Mouse (Mus musculus): Measurements from ENCODE around the gene Pick1.

The Pick1 gene

DNA sequence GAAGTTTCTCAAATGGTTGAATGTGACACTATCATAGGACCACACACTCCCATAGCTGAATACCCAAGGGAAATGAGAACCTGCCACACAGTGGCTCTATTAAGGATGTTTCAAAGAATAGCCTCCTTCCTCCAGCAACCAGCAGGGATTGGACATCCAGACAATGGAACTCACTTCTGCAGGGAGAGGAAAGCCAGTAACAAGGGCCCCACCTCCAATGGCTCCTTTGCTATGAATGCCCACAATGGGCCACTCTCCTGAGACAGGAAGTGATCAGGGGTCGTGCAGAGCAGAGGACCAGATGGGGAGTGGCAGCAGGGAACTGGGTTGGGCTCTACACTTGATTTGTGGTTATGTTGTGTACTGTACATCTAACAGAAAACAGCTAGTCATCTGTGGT is 39.5 kb downstream of the Pick1 start:
- no peak for DNase-seq (ENCODE audit: low read depth in 1 of 2, low spot score in 2 of 2)

DNA sequence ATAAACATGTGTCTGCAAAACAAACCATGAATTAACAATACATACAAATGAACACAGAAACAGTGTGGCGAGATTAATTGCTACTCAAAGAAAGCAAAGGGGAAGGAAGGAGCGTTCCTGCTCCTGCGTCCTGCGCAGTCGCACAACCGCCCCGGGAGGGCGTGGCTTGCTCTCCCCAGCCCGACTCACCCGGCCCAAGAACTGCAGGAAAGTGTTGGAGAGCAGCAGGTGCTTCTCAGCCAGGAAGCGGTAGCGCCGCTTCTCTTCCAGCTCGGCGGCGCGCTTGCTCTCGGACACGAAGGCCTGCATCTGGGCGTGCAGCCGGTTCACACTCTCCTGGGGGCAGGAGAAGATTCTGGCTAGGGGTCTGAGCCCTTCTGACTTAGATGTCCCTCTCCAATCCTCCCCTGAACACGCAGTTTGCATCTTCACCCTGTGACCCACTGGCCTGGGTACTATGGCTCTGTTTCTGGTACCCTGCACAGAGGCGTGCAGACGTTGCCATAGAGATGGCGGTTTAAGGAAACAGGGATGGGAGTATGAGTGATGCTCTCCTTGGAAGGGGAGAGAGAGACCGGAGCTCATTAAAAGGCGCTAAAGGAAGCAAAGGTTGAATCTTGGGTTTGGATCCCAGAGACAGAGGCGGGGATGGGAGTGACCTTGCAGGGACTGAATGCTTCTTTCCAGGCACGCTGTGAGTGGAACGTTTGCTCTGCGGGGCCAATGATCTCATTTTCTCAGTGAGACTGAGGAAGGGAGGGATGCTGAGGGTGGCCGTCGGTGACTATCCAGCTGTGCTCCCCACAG is 41.5 kb downstream of the Pick1 start:
- DNase-seq (ENCODE audit: low read depth in 1 of 2, low spot score in 2 of 2) = peak in 1 of 2 experiments; percentile 61

DNA sequence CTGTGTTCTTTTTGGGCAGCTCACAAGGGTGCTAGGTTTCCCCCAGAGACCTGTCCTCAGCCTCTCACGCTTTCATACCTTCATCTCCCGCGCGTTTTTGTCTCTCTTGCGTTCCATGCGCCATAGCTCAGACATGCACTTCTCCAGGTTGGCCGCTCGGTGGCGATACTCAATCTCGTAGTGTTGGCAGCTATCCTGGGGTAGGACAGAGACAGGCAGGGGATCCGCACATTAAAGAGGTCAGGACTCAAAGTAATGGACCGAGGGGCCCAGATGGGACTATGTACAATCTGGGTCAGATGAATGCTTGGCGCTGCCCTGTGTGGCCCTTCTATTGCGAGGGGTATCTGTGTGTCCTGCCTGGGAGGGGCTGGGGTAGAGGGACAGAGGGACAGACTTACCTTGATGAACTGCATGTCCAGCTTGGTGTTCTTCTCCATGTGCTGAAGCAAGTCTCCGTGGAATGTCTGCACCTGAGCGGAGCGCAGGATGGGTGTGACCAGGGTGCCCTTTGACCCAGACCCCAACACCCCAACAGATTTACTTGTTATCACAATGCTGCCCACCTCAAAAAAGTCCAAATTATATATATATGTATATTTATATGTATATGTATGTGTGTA is 42.3 kb downstream of the Pick1 start:
- DNase-seq (ENCODE audit: low read depth in 1 of 2, low spot score in 2 of 2) = no peak

DNA sequence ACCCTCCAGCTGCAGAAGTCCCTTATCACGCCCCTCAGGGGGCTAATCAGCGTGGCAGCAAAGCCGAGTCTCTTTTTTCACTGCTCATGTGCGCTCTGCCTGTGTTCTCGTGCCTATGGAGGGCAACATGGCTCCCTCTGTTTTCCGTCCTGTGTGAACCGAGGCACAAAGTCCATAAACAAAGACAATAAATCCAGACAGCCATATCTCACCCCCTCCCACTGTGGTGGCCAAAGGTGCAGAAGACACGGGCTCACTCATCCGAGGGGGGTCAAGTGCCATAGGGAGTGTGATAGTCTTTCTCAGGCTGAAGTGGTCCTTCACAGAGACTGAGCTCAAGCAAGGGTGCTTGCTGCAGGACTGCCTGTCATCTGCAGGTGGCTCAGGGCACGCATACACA is 44.0 kb downstream of the Pick1 start:
- no peak for DNase-seq (ENCODE audit: low read depth in 1 of 2, low spot score in 2 of 2)

DNA sequence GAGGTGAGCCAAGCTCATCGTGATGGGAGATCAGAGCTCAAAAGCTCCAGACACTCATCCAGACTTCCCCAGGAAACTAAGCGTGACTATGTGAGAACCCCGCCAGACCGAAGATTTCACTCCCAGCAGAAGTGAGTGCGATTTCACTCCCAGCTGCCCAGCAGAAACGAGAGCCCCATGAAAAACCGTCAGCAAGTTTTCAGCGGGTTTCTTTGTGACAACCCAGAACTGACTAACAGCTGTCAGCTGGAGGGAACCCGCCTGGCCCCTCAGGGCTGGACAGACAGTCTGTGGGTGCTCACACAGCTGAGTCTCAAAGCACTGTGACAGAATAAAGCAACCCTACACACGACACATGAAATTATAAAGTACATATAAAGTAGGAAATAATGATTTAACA is 48.8 kb downstream of the Pick1 start:
- no peak for DNase-seq (ENCODE audit: low read depth in 1 of 2, low spot score in 2 of 2)

DNA sequence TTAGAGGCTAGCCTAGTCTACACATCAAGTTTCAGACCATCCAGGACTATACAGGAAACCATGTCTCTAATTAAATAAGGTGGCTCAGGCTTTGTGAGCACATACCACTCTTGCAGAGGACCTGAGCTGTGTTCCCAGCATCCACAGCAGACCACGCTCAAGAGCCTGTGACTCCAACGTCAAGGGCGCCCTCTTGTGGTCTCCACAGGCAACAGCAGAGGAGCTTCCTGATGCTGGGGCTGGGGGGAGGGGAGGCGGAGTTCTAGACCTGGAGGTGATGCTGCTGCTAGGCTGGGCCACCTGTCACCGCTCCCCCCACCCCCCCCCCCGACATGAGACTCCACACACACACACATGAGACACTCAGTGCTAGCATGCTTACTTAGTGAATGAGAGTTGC is 51.2 kb downstream of the Pick1 start:
- no peak for DNase-seq (ENCODE audit: low read depth in 1 of 2, low spot score in 2 of 2)

DNA sequence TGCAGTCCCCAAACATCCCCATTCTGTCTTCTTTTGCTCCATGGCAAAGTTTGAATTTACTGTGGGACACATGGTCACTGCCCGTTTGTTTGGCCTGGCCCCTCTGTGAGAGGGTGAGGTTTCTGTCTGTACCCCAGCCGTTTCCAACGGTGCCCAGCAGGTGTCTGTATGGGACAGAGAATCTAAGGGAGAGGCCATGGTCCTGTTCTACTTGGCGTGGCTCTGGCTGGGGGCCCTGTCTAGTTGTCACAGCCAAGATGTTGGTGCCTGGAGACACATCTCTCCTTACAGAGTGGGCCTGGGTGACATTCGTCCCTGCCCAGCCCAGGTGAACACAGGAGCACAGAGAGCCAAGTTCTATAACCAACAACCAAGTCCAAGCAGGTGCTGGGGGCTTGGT is 51.9 kb downstream of the Pick1 start:
- no peak for DNase-seq (ENCODE audit: low read depth in 1 of 2, low spot score in 2 of 2)

DNA sequence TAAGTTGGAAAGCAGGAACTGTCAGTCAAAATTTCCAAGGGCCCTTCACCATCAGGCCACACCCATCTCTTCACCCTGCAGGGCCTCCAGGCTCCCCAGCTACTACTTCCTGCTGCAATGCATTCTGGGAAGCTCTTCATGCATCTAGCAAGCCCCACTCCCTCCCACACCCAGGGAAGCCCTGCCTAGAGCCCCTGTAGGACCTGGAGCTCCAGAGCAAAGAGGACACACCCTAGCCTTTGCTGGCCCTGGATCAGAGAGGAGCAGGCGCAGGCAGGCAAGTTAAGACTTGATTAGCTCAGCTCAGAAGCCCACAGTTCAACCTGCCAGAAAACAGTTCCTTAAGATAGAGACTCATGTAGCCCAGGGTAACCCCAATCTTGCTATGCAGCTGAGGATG is 52.4 kb downstream of the Pick1 start:
- DNase-seq (ENCODE audit: low read depth in 1 of 2, low spot score in 2 of 2) = no peak

DNA sequence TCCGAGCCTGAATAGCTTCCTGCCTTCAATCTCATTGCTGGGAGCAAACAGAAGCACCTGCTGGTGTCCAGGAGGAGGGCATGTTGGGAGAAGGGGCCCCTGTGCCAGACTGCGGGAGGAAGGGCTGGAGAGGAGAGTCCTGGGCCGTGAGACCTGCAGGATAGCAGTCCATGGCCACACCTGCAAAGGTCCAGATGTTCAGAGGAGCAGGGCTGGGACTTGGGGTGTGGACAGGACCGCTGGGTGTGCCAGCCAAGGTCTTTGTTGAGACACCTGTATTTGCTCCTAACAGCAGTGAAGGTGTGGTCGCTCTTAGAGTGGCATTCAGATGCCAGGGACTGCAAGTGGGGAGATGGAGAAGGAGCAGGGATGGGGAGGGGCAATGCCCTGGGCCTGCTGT is 53.5 kb downstream of the Pick1 start:
- no peak for DNase-seq (ENCODE audit: low read depth in 1 of 2, low spot score in 2 of 2)

DNA sequence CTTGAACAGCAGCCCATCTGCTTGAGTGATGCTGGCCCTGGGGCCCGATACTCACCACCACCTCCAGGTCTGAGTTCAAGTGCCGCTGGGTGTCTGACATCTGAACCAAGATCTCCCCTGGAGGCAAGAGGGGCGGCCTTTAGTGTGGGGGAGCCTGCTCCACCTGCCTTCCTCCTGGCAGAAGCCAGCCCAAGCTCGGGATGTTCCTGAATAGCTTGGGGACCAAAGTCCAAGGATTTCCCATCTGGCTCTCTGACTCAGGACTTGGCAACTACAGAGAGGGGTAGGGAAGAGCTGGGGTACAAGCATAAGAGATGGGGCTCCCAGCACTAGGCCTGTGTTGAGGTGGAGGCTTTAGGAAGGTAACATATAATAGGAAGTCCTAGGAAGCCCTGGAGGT is 54.4 kb downstream of the Pick1 start:
- DNase-seq (ENCODE audit: low read depth in 1 of 2, low spot score in 2 of 2) = no peak

DNA sequence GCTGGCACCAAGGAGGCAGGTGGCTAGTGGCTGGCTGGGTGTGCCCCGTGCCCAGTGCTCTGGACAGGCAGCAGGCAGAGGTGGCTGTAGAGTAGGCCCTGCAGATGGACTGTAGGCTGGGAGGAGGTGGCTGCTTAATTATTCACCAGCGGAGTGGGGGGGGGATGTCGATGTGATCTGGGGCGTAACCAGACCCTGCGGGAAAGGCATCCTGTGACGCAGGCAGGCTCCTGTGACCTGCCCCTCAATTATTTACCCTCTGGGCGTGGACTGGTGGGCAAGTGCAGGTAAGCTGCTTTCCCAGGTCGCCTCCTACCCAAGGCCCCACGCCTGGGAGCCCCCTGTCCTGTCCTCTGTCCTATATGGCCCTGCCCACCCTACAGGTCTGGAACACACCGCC is 56.4 kb downstream of the Pick1 start, which contains the start of gene Baiap2l2:
Gene Baiap2l2, minus strand, starts transcription at position 139 of the 400 bp plus-strand sequence.
- DNase-seq (ENCODE audit: low read depth in 1 of 2, low spot score in 2 of 2) = no peak

DNA sequence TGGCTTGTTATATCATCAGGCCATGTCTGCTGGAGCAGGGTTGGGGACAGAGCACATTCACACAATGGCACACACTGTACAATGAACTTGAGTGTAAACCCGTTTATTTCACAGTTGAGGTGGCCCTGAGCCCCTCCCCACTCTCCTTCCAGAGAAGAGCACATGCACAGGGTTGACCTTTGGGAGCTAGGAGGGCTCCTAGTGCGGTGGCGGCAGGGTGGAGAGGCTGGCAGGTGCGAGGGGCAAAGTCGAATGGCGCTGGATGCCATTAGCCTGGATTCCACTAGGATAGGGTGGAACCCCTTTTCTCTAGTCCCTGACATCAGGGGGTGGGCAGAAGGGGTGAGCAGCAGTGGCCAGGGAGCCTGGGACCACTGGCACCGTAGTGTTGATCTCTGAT is 57.2 kb downstream of the Pick1 start:
- no peak for DNase-seq (ENCODE audit: low read depth in 1 of 2, low spot score in 2 of 2)

DNA sequence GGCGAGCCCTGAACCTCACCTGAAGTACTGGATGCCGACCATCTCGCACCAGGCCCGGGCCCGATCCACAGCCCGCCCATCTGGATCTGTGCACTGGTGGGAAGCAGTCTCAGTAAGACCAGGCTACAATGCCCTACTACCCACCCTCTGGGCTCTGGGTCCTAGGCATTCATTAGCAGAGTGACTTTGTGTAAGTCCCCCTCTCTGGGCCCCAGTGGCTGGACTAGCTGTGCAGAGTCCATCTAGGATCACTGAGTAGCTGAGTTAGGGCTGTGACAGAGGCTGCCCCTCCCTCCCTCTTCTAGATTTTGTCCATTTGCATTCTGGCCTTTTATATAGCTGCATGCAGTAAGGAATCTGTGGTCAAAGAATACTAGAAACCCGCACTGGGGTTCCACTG is 58.1 kb downstream of the Pick1 start:
- no peak for DNase-seq (ENCODE audit: low read depth in 1 of 2, low spot score in 2 of 2)

DNA sequence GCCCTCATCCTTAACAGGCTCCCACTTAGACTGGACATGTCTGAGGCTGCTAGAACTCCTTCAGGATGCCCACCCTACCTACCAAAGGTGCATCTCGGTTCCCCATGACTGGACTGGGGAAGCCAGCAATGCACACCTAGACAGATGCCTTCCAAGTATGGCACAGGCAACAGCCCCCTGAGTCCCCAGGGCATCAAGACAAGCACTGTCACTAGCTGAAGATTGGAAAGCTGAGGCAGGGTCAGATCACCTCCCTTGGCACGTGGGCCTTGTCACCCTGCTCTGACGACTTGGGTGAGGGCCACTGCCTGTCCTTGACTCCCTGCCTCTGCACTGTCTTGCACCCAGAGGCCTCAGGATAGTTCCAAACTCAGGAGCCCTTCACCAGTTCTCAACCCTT is 59.4 kb downstream of the Pick1 start:
- DNase-seq (ENCODE audit: low read depth in 1 of 2, low spot score in 2 of 2) = no peak

DNA sequence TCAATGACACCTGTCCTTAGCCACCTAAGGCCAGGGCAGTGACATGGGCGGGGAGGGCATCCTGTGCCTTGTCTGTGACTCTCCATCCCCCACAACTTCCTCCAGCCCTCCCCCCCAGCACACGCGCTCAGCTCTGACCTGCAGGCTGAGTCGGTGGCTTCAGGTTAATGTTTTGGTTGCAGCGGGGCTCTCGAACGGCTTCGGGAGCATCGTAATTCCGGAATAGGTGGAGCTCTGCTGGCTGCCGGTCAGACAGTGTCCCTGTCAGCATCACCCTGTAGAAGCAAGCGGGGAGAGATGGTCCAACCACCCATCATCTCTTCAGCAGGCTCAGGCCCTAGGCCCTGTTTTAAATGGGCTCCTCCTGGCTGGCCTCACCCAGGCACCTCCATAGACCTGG is 60.5 kb downstream of the Pick1 start:
- DNase-seq (ENCODE audit: low read depth in 1 of 2, low spot score in 2 of 2) = no peak

DNA sequence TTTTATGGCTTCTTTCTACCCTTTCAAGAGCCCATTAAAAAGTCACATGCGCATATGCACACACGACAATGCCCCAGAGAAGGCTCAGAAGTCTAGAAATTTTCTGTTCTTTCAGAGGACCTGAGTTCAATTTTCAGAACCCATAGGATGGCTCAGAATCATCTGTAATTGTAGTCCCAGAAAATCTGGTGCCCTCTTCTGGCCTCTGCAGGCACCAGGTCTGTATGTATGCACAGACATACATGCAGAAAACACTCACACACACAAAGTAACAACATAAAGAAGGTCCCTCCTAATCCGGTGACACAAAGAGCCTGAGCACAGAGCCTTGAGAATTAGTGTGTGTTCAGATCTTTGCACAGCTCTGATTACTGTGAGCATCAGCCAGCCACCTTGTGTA is 61.4 kb downstream of the Pick1 start:
- no peak for DNase-seq (ENCODE audit: low read depth in 1 of 2, low spot score in 2 of 2)

DNA sequence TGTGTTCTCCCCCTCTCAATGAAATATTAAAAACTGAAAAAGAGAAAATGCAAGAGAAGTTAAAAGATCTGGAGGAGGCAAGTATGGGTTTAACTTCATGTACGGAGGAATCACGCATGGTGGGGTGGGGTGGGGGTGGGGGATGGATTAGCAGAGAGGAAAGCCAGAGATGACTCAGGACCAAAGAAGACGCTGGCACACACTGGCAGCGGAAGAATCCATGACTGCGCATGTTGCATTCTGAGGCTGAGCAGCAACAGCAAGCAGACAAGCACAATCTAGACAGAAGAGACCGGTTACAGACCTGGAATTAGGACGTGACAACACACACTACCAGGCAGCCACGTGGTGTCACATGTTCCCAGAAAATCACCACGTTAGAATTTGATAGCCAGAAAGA is 63.8 kb downstream of the Pick1 start:
- no peak for DNase-seq (ENCODE audit: low read depth in 1 of 2, low spot score in 2 of 2)

DNA sequence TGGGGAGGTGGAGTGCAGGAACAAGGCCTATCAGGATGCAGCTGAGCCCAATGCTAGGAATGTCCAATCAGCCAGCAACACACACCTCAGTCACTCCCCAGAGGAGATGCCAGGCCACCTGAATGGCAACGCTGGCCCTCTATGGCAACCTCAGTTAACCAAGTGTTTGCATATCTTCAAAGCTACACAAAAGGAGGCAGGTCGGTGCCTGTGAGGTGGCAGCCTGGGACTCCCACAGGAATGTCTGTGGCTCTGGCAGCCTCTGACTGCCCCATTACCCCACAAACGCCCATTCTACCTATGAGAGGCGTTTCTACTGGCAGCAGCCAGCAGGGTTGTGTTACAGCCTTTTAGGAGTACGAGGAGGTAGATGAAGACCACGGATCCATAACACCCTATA is 69.6 kb downstream of the Pick1 start:
- DNase-seq (ENCODE audit: low read depth in 1 of 2, low spot score in 2 of 2) = no peak

Data from monocyte, adult 2 months (primary cell).